Mouse (Mus musculus): Measurements from ENCODE around the gene Sh3pxd2a.

DNA sequence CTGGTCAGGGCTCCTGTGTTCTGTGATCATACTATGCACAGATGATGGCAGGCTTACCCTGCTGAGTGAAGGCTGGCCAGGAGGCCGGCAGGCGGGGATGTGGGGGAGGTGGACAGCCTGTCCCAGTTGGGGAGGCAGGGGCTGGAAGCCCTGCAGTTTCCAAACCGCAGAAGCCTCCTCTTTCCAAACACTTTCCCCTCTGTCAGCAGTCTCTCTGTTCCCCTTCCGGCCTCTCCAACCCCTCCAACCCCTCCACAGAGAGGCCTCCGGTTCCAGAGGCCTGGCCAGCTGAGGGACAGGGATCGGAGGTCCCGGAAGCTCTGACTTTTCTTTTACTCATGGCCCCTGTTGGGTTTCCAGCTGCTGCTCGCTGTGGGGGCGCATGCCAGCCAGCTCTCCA is 183.3 kb downstream of the Sh3pxd2a start:
- no peak for TF ChIP-seq CTCF (IDR thresholded peaks at IDR 0.05; ENCODE audit: low read depth)
- no peak for TF ChIP-seq EP300 (IDR thresholded peaks at IDR 0.05; ENCODE audit: low read depth)

Measured in liver, postnatal 0 days (tissue).